Mouse (Mus musculus): Measurements from ENCODE around the gene Elf1.
"Not testable (repeated sequence)": the region's sequence is repeated elsewhere in the genome, so short reads cannot be mapped to it uniquely, and the experiment has no call there.

Elf1 gene

GRCm38 (mm10) chr14:79522387-79522786, 41.4 kb downstream of the Elf1 start:
- no peak for DNase-seq

- not testable (repeated sequence) for DNase-seq
Observed at GRCm38 (mm10) chr14:79526106-79526505, 45.1 kb downstream of the Elf1 start.

GRCm38 (mm10) chr14:79527704-79528103, 46.7 kb downstream of the Elf1 start:
- DNase-seq: peak; percentile 60 to 85

GRCm38 (mm10) chr14:79529581-79530554, 48.9 kb downstream of the Elf1 start:
- no peak for DNase-seq

- no peak for DNase-seq
Observed at GRCm38 (mm10) chr14:79530761-79531160, 49.8 kb downstream of the Elf1 start.

- no peak for DNase-seq
Observed at GRCm38 (mm10) chr14:79532036-79532776, 51.2 kb downstream of the Elf1 start.

- DNase-seq: no peak
Observed at GRCm38 (mm10) chr14:79533350-79533749, 52.4 kb downstream of the Elf1 start.

- DNase-seq: no peak
Observed at GRCm38 (mm10) chr14:79534206-79534605, 53.2 kb downstream of the Elf1 start.

- not testable (repeated sequence) for DNase-seq
Observed at GRCm38 (mm10) chr14:79534656-79535055, 53.7 kb downstream of the Elf1 start.

- peak; percentile 47 to 63 for DNase-seq
Observed at GRCm38 (mm10) chr14:79535318-79535717, 54.3 kb downstream of the Elf1 start.

GRCm38 (mm10) chr14:79536011-79536410, 55.0 kb downstream of the Elf1 start:
- DNase-seq: no peak

GRCm38 (mm10) chr14:79536837-79537236, 55.8 kb downstream of the Elf1 start:
- DNase-seq: no peak

- DNase-seq: no peak
Observed at GRCm38 (mm10) chr14:79537463-79537862, 56.5 kb downstream of the Elf1 start.

- DNase-seq: no peak
Observed at GRCm38 (mm10) chr14:79537921-79538320, 56.9 kb downstream of the Elf1 start.

GRCm38 (mm10) chr14:79541606-79542005, 60.6 kb downstream of the Elf1 start:
- no peak for DNase-seq

GRCm38 (mm10) chr14:79549343-79549742, 68.3 kb downstream of the Elf1 start:
- DNase-seq: peak; percentile 19 to 52

GRCm38 (mm10) chr14:79551929-79552328, 70.9 kb downstream of the Elf1 start:
- DNase-seq: no peak

GRCm38 (mm10) chr14:79552854-79553253, 71.9 kb downstream of the Elf1 start:
- no peak for DNase-seq

GRCm38 (mm10) chr14:79557796-79558195, 76.8 kb downstream of the Elf1 start:
- no peak for DNase-seq

GRCm38 (mm10) chr14:79562745-79563144, 81.8 kb downstream of the Elf1 start:
- peak; percentile 73 to 80 for DNase-seq

GRCm38 (mm10) chr14:79564784-79565183, 83.8 kb downstream of the Elf1 start:
- DNase-seq: no peak

GRCm38 (mm10) chr14:79573482-79574191, 92.6 kb downstream of the Elf1 start:
- no peak for DNase-seq

- DNase-seq: no peak
Observed at GRCm38 (mm10) chr14:79574361-79574760, 93.4 kb downstream of the Elf1 start.
